Mouse (Mus musculus) macrophage (primary cell): Measurements from ENCODE around the gene Ssh2. TPM values are rescaled to one million over a fixed set of nuclear protein-coding genes. Genes with fewer than 3 reads are reported as not detected.
A peak's percentile ranks its signal among the peaks of the same experiment; 100 is the strongest.
"Not testable (repeated sequence)": the region's sequence is repeated elsewhere in the genome, so short reads cannot be mapped to it uniquely, and the experiment has no call there.

Experiments
- H3K27ac ChIP-seq: fragments of 350-480 bp; formaldehyde crosslinking; 2 replicates; pipeline ENCODE4 v1.9.0; 2021
- H3K36me3 ChIP-seq: fragments of 350-480 bp; formaldehyde crosslinking; 2 replicates; pipeline ENCODE4 v1.9.0; 2021; ENCODE audit errors: inconsistent target
- H3K4me3 ChIP-seq: fragments of 350-480 bp; formaldehyde crosslinking; 2 replicates; pipeline ENCODE4 v1.9.0; 2021; ENCODE audit errors: inconsistent target
- H3K79me2 ChIP-seq: fragments of 350-480 bp; formaldehyde crosslinking; 2 replicates; pipeline ENCODE4 v1.9.0; 2021; ENCODE audit errors: inconsistent target
- WGBS: methylation state at CpG from one replicate; pipeline ENCODE4 v1.1.7; 2026; ENCODE audit warnings: inconsistent platforms; ENCODE audit not compliant: missing documents; 5-methylcytosine and 5-hydroxymethylcytosine counted together
- polyA plus RNA-seq: library from polyadenylated mRNA; stranded (reverse); fragments of 250-400 nt; gene quantifications from 3 replicates; pipeline ENCODE4 v1.2.4, GENCODE M21; 2018; ENCODE audit warnings: inconsistent platforms

The Ssh2 gene
- polyA plus RNA-seq, 1 experiment from 2014 or later, result 4.0 TPM

GRCm38 (mm10) chr11:77378622-77379021, 162.5 kb downstream of the Ssh2 start:
- H3K79me2 ChIP-seq, result peaks cover 97% of the 10 kb centered on the region
- H3K4me3 ChIP-seq, result no peak overlapping the region
- no peak overlapping the region for H3K27ac ChIP-seq
- no peaks in the 10 kb centered on the region for H3K36me3 ChIP-seq
- WGBS, result 100% methylated on average over 2 of the region's 2 CpGs

DNA sequence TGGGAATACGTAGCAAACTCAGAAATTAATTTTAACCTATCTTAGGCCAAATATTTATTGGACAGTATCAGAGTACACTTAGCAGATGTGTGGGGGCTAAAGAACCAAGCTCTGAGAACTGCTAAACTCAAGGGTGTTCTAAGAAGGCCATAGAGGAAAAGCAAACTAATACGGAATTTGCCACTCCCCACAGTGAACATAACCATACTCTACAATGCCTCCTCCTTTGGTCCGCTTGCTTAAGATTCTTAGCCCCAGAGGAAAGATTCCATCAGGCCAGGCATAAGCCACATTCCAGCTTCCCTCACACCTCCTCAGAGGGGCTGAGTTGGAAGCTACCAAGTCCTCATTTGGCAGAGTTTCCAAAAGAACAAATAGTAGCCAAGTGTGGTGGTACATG, 165.1 kb downstream of the Ssh2 start:
- Histone ChIP-seq H3K36me3 (no peaks in the 10 kb centered on the region), H3K79me2 (peaks cover 88% of the 10 kb centered on the region), H3K27ac (no peak overlapping the region), H3K4me3 (no peak overlapping the region)
- 95% methylated on average over 3 of the region's 3 CpGs for WGBS

DNA sequence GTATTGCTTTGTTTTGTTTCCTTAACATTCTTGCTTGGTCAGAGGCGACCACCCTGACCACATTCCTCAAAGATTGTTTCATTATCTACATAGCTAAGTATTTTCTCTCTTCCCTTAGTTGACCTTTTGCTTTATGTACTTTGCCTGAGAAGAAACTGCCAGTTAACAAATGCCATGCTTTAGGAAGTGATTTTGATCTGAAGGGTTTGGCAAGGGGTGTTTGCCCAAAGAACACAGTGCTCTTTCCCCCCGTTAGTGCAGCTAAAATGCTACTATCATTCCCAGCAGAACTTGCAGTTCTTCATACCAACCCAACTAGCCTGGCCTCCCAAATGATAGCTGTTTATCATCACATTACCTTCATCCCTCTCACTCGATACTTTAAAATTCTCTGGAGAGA, 168.1 kb downstream of the Ssh2 start:
- WGBS, result 85% methylated on average over 3 of the region's 3 CpGs

GRCm38 (mm10) chr11:77385706-77386690, 169.9 kb downstream of the Ssh2 start:
- WGBS, result 0% methylated on average over 3 of the region's 3 CpGs
- H3K4me3 ChIP-seq, result no peak overlapping the region
- H3K79me2 ChIP-seq, result peaks cover 69% of the 10 kb centered on the region
- H3K27ac ChIP-seq, result peak overlapping the region; percentile 62
- no peaks in the 10 kb centered on the region for H3K36me3 ChIP-seq

More for the DNA sequence above, 168.1 kb downstream of the Ssh2 start:
- Histone ChIP-seq H3K79me2 (peaks cover 85% of the 10 kb centered on the region), H3K36me3 (no peaks in the 10 kb centered on the region), H3K27ac (no peak overlapping the region), H3K4me3 (no peak overlapping the region)

GRCm38 (mm10) chr11:77388197-77388596, 172.1 kb downstream of the Ssh2 start:
- H3K79me2 ChIP-seq, result peaks cover 58% of the 10 kb centered on the region
- H3K4me3 ChIP-seq, H3K27ac ChIP-seq, H3K36me3 ChIP-seq: not testable (repeated sequence)
- WGBS, result 100% methylated on average over 2 of the region's 3 CpGs

DNA sequence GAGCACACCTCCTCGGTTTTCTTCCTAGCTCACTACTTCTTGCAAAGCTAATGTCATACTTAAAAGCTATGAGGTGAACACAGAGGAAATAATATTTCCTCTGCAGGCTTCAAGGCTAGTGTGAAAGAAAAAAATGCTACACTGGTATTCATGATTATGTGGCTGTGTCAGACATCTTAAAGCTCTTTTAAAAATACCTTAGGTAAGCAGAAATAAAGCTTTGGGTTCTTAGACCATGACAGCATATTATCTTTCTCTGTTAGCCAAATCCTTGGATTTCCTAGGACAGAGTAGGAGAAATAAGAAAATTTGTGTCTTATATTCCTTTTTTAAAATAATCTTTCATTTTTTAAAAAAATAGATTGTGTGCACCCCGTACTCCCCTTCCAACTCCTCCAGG, 179.5 kb downstream of the Ssh2 start:
- 71% methylated on average over 2 of the region's 2 CpGs for WGBS
- H3K36me3 ChIP-seq, result no peaks in the 10 kb centered on the region
- H3K27ac ChIP-seq, result no peak overlapping the region
- peaks cover 13% of the 10 kb centered on the region; the same call in 1 of the 2 replicates for H3K79me2 ChIP-seq
- H3K4me3 ChIP-seq, result no peak overlapping the region

GRCm38 (mm10) chr11:77402508-77402907, 186.4 kb downstream of the Ssh2 start:
- peaks cover 25% of the 10 kb centered on the region; the same call in 1 of the 2 replicates for H3K79me2 ChIP-seq
- no peak overlapping the region for H3K27ac ChIP-seq
- no peaks in the 10 kb centered on the region for H3K36me3 ChIP-seq
- 43% methylated on average over 2 of the region's 2 CpGs for WGBS
- no peak overlapping the region for H3K4me3 ChIP-seq

DNA sequence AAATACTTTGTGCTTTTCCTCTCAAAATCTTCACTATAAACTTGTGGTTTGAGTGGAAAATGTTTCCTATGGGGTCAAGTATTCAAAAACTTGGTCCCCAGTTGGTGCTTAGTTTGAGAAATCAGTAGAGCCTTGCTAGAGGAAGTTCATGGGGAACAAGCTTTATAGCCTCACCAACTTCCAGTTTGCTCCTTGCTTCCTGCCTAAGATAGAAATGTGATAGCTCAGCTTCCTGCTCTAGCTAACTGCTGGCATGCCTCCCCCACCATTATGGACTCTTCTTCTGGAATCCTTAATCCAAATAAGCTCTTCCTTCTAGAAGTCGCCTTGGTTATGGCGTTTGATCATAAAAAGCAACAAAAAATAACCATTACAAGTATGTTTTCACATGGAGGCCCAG, 190.2 kb downstream of the Ssh2 start:
- WGBS, result 91% methylated on average over 2 of the region's 2 CpGs
- Histone ChIP-seq H3K27ac (peak overlapping the region; percentile 71), H3K36me3 (no peaks in the 10 kb centered on the region), H3K79me2 (peaks cover 14% of the 10 kb centered on the region; the same call in 1 of the 2 replicates), H3K4me3 (no peak overlapping the region)

GRCm38 (mm10) chr11:77409879-77410278, 193.8 kb downstream of the Ssh2 start:
- Histone ChIP-seq H3K4me3 (no peak overlapping the region), H3K79me2 (peaks cover 27% of the 10 kb centered on the region; the same call in 1 of the 2 replicates), H3K27ac (peak overlapping the region; percentile 80), H3K36me3 (no peaks in the 10 kb centered on the region)
- WGBS, result 6% methylated on average over 6 of the region's 6 CpGs

DNA sequence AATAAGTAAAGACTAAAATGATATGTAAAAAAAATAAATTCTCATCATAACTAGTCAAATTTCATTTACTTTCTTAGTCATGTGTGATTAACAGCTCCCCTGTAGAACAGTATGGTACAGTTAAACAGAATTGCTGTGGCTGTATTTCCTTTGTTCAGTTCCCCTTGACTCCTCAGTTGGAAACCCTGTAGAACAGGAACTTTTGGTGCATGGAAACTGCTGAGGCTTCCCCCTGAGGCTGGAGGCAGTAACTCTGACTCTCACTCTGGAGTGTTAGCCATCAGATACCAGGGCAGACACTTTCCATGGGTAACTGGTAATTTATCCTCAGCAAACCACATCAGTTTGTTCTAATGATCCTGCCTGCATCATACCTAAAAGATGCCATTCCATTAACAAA, 195.2 kb downstream of the Ssh2 start:
- H3K27ac ChIP-seq, result peak overlapping the region; percentile 80
- peaks cover 19% of the 10 kb centered on the region; the same call in 1 of the 2 replicates for H3K79me2 ChIP-seq
- H3K36me3 ChIP-seq, result no peaks in the 10 kb centered on the region
- no peak overlapping the region for H3K4me3 ChIP-seq

DNA sequence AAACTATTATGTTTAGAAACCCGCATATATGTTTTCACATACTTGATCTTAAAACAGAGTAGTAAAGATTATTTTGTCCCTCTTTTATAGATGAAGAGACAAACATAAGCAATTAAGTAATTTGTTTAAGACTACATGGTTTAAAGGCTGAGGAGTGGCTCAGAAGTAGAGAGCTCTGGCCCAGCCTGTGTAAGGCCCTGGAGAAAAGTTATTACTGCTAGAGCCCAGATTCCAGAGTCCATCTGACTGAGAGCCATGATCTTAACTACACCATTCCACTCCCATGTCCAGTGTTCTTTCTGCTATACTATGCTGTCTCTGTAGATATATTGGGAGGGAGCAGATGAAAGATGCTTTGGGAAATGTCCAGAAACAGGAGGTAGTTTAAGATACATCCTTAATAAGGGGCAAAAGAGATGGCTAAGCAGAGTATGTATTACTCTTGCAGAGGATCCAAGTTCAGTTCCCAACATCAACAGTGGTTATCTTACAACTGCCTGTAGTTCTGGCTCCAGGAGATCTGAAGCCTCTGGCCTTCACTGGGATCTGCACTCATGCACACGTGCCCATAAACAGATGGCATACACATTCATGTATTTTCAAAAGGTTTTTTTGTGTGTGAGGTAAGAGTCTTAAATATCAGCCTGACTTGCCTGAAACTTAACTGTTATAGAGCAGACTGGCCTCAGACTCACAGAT, 198.2 kb downstream of the Ssh2 start:
- Histone ChIP-seq H3K4me3 (no peak overlapping the region), H3K27ac (no peak overlapping the region), H3K79me2 (peaks cover 19% of the 10 kb centered on the region; the same call in 1 of the 2 replicates), H3K36me3 (no peaks in the 10 kb centered on the region)
- 95% methylated on average over 2 of the region's 2 CpGs for WGBS

GRCm38 (mm10) chr11:77416212-77417000, 200.3 kb downstream of the Ssh2 start:
- Histone ChIP-seq H3K4me3 (no peak overlapping the region), H3K79me2 (peaks cover 19% of the 10 kb centered on the region; the same call in 1 of the 2 replicates), H3K27ac (no peak overlapping the region), H3K36me3 (no peaks in the 10 kb centered on the region)
- WGBS, result 98% methylated on average over 4 of the region's 4 CpGs

DNA sequence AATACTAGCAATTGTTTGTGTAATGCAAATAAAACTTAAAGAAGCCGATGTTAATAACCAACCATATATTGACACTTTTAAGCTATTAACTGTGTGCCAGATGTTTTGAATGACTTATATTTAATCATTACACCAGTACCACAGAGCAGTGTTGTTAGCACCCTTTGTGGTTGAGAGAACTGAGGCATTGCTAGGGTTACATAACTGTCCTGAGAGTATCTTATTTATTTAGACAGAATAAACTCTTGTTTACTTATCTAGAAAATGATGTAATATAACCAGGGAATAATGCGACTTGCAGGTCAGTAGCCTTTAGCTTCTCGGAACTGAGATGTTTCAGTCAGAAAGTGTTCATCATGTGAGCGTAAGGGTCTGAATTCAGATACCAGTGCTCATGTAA, 201.9 kb downstream of the Ssh2 start:
- H3K36me3 ChIP-seq, result no peaks in the 10 kb centered on the region
- peaks cover 7% of the 10 kb centered on the region; the same call in 1 of the 2 replicates for H3K79me2 ChIP-seq
- WGBS, result 95% methylated on average over 4 of the region's 4 CpGs

DNA sequence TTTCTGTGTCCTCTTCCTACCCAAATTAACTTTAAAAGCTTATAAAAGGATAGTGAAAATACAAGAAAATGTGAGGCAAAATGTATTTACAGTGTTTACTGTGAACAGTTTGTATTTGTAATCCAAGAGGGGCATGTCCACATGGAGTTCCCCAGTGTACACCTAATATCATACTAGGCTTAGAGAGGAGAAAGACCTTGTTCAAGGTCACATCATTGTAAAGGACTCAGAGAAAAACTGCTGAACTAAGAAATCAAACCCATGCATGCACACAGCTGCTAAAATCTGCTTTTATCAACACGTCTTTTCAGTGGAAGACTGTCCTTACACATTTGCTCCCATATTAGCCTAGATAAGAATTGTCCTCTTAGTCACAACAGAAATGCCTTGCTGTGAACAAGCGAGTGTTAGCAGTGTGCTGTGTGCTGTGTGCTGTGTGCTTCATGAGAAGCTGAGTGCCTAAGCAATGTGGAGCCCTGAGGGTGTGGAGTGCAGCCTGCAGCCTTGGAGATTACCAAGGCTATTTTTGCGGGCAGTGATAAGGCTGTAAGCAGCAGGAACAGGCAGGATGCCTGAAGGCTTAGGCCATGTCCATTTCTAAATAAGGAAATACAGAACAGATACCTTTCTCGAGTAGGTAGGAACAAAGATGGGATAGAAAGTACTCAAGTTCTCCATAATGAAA, 207.2 kb downstream of the Ssh2 start:
- Histone ChIP-seq H3K36me3 (no peaks in the 10 kb centered on the region), H3K27ac (no peak overlapping the region), H3K79me2 (no peaks in the 10 kb centered on the region), H3K4me3 (no peak overlapping the region)
- 96% methylated on average over 4 of the region's 4 CpGs for WGBS

More for the DNA sequence above, 201.9 kb downstream of the Ssh2 start:
- no peak overlapping the region for H3K4me3 ChIP-seq
- no peak overlapping the region for H3K27ac ChIP-seq
